Mouse (Mus musculus) A20 (cell line): ENCODE results near the gene Ubxn1.
"Not testable (repeated sequence)": the region's sequence is repeated elsewhere in the genome, so short reads cannot be mapped to it uniquely, and the experiment has no call there.

ENCODE experiments used
- DNase-seq: peaks from one replicate; pipeline ENCODE4 v3.0.0-alpha.2; 2011; ENCODE audit warnings: low read depth, low spot score

Ubxn1 gene

DNA sequence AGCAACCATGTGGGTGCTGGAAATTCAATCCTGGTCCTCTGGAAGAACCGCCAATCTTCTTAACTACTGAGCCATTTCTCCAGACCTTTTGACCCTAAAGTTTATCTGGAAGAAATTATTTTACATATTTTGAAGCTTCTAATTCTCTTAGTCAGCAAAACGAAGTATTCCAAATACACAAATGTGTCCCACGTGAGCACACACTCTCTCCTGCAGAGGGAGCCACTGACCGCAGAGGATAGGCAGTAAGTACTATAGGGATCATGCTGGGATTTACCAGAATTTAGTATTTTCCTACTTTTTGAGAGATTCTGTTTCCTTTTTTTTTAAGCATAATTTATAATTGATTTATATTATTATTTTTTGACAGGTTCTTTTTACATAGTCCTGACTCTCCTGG lies 13.6 kb upstream of the Ubxn1 start:
- peak; percentile 42 for DNase-seq

DNA sequence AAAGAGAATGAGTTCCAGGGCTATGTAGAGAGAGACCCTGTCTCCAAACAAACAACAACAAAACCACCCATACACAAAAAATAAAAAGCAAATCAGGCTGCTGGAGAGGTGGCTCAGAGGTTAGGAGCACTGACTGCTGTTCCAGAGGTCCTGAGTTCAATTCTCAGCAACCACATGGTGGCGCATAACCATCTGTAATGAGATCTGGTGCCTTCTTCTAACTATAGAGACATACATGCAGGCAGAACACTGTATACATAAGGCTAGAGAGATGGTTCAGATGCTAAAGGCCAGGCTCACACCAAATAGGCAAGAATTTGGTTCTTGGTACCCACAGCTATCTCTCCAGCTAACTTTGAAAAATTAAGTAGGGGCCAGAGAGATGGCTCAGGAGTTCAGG lies 12.3 kb upstream of the Ubxn1 start:
- DNase-seq: peak; percentile 63

DNA sequence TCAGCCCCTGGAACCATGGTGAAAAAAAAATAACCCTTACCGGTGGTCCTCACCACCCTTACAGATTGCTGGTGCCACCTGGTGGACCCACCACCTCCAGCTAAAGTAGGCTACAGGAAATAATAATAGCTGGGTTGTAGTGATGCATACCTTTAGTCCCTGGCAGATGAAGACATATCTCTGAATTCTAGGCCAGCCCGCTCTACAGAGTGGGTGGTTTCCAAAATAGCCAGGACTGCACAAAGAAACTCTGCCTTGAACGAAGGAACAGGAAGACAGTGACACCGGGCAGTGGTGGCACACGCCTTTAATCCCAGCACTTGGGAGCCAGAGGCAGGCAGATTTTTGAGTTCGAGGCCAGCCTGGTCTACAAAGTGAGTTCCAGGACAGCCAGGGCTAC lies 7.0 kb upstream of the Ubxn1 start:
- peak; percentile 34 for DNase-seq

DNA sequence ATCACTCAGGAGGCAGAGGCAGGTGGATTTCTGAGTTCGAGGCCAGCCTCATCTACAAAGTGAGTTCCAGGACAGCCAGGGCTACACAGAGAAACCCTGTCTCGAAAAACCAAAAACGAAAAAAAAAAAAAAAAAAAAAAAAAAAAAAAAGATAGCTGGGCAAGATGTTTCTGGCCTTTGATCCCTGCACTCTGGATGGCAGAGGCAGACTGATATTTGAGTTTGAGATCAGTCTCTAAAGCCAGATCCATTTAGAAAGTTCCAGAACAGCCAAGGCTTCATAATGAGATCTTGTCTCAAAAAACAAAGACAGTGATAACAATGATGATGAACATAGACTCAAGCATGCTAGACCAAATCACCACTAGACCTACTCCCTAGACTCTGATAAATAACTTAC lies 915 bp upstream of the Ubxn1 start:
- not testable (repeated sequence) for DNase-seq

DNA sequence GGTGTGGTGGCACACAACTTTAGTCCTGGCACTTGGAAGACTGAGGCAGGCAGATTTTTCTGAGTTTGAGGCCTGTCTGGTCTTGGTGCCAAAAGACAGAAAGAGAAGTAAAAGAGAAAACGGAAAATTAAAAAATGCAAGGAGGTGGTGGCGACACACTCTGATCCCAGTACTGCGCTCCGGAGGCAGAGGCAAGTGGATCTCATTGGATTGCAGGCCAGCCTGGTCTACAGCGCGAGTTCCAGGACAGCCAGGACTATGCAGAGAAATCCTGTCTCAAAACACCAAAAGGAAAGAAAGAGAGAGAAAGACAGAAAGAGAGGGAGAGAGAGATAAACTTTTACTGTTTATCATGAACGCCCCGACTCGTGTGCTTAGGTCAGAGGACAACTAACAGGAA lies 458 bp upstream of the Ubxn1 start:
- DNase-seq: no peak

GRCm38 (mm10) chr19:8872266-8872840 lies 1.1 kb downstream of the Ubxn1 start:
- no peak for DNase-seq

GRCm38 (mm10) chr19:8875031-8875430 lies 3.7 kb downstream of the Ubxn1 start:
- no peak for DNase-seq

GRCm38 (mm10) chr19:8880311-8881033 lies 9.2 kb downstream of the Ubxn1 start, which contains the start of gene Uqcc3:
Uqcc3 (minus strand) TSS chr19:8880923.
- DNase-seq: peak; percentile 91

DNA sequence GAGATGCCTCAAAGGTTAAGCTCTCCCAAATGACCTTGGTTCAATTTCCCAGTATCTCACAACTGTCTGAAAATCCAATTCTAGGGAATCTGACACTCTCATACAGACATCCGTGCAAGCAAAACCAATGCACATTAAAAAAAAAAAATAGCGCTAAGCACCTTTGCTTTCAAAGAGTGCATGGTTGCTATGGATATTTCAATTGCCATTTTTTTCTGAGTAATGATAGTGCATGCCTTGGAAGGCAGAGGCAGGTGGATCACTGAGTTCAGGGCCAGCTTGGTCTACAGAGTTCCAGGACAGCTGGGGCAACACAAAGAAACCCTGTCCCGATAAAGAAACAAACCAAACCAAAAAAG lies 9.7 kb downstream of the Ubxn1 start:
- DNase-seq: no peak

DNA sequence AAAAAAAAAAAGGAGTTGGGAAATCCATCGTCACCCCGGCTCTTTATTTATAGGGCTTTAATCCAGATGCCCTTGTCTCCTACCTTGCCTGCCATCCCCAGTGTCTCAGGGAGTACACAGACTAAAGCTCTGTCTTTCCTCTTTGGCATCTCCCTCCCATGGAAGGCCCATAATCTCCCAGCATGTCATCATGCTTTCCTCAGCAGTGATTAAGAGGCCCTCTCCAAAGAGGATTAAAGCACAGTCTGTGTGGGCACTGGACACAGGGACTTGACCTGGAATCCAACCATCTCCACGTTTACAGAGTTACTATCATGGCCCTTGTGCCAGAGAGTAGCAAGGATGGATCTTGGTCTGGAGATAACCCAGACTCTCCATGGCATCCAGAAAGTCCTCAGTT lies 12.3 kb downstream of the Ubxn1 start, which contains the start of the genes Lbhd1 and Gm49403:
TSS of gene Lbhd1 (plus strand) at position 117 of the 400 bp plus-strand sequence.
TSS of gene Gm49403 (plus strand) at position 315 of the 400 bp plus-strand sequence.
- no peak for DNase-seq

DNA sequence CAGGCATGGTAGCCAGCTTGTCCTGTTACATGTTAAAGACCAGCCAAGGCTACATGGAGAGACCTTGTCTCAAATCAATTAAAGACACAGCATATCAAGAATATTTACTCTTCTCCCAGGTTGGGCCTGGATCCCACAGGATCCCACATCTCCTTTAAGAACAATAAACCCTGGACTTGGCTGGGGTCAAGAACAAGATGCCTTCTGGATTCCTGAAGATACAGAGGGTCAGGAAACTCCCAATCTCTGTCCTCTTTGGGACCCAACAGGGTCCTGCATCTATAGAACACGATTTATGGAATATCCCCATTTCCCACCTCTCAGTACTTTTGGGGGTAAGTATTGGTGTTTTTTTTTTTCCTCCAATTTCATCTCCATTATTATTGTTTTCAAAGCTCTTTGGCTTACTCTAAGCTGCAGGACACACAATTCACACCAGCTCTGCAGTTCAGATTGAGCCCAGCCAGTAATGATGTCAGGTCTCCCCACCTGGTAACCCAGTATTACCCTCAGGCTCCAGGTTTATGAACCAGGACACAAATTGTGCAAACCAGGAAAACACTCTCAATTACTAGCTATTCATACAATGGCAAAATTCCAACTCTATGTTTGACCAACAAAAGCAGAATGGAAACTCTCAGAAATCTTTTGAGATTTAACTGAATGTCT lies 15.8 kb downstream of the Ubxn1 start:
- peak; percentile 37 for DNase-seq

- DNase-seq: peak; percentile 47
Observed at GRCm38 (mm10) chr19:8887585-8888463, 16.5 kb downstream of the Ubxn1 start.

DNA sequence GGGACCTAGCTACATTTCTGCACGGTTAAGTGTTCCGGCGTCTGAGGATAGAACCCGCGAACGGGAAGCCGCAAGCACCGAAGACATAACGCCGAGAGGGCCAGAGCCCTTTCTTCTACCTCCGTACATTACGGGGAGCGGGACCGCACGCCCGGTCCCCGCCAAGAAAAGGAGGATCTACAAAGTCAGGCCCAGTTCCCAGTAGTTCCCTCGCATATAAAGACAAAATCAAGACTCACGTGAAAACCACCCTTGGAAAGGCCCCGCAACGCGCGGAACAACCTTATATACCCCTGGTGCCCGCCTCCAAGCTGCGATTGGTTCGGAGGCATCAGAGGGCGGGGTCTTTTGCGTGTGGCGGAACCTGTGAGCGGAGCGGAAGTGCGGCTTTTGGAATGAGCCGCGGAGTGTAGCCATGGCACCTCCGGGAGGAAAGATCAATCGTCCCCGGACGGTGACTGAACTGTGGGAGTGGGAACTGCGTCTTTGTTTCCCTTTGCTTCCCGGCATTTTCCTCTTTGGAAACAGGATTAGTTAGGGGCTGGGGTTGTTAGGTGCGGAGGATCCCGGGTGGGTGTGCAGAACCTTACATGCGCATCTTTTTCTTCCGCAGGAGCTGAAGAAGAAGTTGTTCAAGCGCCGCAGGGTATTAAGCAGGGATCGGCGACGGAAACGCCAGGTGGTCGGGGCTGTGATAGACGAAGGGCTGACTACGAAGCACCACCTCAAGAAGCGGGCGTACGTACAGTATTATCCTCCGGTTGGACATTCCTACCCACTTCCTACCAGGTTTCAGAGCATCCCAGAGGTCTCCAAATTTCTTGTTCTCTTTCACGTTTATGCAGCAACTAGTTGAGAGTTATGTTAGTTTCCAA lies 17.5 kb downstream of the Ubxn1 start, which contains the start of the genes 1810009A15Rik and Gm49416:
TSS of gene 1810009A15Rik (plus strand) at position 343 of the 875 bp plus-strand sequence.
TSS of gene Gm49416 (plus strand) at position 416 of the 875 bp plus-strand sequence.
- peak; percentile 98 for DNase-seq

- DNase-seq: peak; percentile 91
Observed at GRCm38 (mm10) chr19:8892829-8893766, 21.8 kb downstream of the Ubxn1 start, which contains the start of gene Ints5. Ints5 (plus strand) TSS chr19:8893005.

DNA sequence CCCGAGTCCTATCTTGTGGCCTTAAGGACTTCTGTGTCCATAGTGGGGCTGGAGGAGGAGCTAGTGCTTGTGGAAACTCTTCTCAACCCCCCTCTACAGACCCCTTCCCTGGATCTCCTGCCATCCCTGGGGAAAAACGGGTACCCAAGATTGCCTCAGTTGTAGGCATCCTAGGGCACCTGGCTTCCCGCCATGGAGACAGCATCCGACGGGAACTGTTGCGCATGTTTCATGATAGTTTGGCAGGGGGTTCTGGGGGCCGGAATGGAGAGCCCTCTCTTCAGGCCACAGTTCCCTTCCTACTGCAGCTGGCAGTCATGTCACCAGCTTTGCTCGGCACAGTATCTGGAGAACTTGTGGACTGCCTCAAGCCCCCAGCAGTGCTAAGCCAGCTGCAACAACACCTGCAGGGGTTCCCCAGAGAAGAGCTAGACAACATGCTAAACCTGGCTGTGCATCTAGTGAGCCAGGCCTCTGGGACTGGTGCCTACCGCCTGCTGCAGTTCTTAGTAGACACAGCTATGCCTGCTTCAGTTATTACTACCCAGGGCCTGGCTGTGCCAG lies 24.2 kb downstream of the Ubxn1 start:
- DNase-seq: peak; percentile 84

GRCm38 (mm10) chr19:8896231-8896630 lies 24.9 kb downstream of the Ubxn1 start:
- DNase-seq: peak; percentile 63

GRCm38 (mm10) chr19:8897211-8897864 lies 26.0 kb downstream of the Ubxn1 start:
- peak; percentile 72 for DNase-seq

GRCm38 (mm10) chr19:8897865-8898495 lies 26.7 kb downstream of the Ubxn1 start, which contains the start of gene Ganab:
Ganab (plus strand) TSS chr19:8898071.
- peak; percentile 98 for DNase-seq
